Mouse (Mus musculus) ovary, postnatal 36 days (tissue): ENCODE results near the gene Serp2.
"Not testable (repeated sequence)": the region's sequence is repeated elsewhere in the genome, so short reads cannot be mapped to it uniquely, and the experiment has no call there.

Experiments
- DNase-seq: peaks from one replicate; pipeline ENCODE4 v3.0.0; 2022; ENCODE audit warnings: low spot score, mixed read lengths

Gene Serp2

DNA sequence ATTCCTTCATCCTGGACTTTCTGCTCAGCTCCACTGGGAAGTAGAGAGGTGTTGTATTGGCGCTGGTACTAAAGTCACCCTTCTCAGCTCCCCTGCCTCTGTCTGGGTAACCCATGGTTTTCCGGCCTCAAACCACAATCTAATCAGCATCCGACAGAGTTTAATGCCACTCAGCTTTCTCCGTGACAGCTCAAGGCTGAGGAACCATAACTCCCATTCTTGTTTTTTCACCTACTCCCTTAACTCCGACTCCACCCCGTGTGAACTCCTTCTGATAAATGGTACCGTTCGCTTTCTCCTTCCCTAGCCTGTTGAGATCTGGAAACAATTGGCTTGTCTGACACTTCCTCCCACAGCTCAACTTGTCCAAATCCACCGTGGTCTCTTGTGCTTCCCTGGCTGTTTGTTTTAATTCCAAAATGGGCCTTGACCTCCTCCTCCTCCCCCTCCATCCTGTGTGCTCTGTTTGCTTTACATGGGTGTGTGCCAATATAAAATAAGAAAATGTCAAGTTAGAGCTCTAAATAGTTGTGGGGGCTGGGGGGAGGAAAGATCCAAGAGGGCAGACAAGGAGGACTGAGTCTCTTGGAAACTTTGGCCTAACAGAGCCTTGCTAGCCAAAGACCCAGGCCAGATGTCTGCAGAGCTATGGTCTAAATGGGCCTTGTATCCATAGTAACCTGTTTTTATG, 12.7 kb upstream of the Serp2 start:
- no peak for DNase-seq

DNA sequence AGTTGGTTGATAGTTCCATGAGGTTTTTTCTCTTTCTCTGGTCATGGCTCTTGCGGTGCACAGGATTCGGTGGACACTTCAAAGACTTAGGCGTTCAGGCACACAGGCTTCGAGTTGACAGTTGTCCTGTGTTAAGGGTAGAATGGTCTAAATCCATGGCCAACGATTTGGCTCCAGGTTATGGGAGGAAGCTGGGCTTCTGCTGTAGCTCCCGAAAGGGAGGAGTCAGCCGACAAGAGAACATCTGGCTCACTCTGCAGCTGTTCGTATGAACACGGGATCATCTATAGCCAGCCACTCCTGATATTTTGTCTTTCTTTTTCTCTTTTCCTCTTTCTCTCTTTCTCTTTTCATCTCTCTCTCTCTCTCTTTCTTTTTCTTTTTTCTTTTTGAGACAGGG, 11.9 kb upstream of the Serp2 start:
- DNase-seq: no peak

- DNase-seq: no peak
These were observed 10.6 kb upstream of the Serp2 start for GRCm38 (mm10) chr14:76567280-76567679.

DNA sequence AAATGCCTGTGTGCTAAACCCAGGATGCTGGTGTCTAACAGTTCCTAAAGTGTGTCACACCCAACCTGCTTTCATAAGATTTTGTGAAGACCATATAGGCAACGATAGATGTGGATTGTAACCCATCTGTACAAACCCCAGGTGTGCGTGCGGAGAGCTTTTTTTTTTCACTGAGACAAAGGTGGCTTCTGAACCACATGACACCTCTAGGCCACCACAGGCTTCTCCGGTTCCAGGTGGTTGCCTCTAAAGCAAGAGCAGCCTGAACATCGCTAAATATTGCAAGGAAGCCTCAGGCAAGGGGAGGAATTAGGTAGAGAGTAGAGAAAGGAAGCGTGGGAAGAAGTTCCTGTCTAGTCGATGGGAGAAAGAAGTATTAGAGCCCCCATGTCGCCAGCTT, 10.0 kb upstream of the Serp2 start:
- DNase-seq: no peak

DNA sequence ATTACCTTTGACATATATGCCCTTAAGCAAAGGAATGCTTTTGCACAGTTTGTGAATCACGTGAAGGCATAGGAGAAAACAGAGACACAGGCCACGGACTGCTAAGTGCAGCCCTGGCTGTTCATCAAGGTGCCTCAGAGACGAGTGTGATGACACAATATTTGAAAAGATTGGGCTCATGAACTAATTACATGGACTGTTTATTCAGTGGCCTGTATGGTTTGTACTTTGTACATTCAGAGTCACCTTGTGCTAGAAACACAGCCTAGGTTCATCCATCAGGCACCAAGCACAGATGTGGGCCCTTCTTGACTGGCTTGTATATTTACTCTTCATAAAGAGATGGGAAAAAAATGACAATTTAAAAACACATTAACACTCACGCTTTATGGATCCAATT, 9.5 kb upstream of the Serp2 start:
- no peak for DNase-seq

DNA sequence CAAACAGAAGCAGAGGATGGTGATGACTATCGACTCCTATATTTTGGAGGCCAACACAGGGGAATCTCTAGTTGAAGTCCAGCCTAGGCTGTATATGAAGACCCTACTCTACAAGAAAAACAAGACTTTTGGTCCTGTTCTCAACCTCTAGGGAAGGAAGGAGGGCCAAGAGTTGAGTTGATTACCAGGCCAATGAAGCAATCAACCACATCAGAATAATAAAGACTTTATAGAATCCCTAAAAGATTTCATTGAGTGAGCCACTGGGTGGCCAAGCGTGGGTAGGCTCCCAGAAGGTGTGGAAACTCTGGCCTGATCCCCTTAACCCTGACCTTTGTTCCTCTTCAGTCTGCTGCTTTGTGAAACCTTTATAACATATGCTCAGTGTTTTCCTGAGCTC, 2.5 kb upstream of the Serp2 start:
- DNase-seq: no peak

DNA sequence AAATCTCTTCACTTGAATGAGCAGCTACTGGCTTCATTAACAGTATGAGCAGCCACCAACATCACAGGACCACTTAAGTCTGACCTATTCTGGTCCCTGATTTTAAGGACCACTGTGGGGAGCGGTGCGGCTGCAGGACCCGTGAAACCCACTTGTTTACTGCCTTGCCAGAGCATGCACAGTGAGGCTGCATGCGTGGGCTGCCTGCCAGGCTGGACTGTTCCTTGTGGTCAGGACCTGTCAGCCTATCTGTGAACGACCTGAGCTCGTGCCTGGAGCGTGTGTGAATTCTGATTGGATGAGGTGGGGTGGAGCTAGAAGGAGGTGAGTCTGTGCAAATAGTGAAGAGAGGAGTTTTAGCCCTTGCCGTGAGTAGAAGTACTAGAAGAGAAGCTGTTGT, 1.5 kb upstream of the Serp2 start:
- not testable (repeated sequence) for DNase-seq

DNA sequence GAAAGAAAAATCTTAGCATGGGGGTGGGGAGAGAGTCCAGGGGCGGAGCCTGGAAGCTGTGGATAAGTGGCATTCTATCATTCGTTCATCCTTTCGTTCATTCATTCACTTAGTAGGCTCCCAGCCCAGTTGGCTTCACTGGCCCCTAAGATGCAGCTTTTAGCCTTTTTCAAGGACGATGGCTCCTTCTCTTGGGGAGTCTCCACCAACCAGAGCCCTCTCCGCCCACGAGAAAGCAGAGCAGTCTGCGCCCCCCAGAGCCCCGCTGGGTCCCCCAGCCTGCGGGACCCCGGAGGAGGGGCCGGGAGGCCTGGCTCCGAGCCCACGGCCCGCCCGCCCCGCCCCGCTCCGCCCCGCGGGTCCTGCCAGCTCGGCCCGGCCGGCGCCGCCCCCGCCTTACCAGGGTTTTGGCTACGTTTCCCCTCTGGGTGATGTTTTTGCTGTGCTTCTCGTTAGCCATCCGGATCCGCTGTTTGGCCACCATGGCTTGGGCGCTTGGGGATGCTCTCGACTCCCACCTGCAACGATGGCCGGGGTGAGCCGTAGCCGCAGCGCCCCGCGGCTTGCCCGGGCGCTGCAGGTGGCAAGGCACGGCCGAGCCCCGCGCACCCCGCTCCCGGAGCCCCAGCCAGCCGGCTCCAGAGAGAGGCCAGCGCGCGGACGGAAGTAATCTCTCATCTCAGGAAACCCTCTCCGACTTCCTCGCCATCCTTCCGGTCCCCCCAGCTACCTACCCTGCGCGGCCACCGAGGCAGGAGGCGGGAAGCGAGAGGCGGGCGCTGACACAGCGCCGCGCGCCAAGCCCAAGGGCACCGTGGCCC, 448 bp downstream of the Serp2 start:
- DNase-seq: peak; percentile 81

GRCm38 (mm10) chr14:76555263-76556030, 1.2 kb downstream of the Serp2 start:
- no peak for DNase-seq

DNA sequence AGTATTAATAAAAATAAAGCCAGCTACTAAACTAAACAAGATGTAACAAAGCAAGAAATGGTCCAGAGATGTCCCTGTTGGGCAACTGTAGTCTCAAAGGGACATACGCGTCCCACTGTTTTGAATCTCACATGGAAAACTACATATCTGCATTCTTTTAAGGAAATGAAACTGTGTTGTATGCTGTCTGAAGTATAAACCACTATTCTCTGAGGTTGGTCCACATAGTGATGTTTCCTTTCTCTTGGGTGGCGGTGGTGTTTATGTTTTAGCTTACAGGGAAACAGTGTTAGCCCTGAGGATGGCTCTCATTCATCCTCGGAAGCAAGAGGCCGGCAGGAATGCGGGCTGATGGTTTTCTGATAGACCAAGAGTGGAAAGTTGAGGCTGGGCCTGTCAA, 12.6 kb downstream of the Serp2 start:
- no peak for DNase-seq

- DNase-seq: no peak
These were observed 15.3 kb downstream of the Serp2 start for GRCm38 (mm10) chr14:76541341-76541740.

DNA sequence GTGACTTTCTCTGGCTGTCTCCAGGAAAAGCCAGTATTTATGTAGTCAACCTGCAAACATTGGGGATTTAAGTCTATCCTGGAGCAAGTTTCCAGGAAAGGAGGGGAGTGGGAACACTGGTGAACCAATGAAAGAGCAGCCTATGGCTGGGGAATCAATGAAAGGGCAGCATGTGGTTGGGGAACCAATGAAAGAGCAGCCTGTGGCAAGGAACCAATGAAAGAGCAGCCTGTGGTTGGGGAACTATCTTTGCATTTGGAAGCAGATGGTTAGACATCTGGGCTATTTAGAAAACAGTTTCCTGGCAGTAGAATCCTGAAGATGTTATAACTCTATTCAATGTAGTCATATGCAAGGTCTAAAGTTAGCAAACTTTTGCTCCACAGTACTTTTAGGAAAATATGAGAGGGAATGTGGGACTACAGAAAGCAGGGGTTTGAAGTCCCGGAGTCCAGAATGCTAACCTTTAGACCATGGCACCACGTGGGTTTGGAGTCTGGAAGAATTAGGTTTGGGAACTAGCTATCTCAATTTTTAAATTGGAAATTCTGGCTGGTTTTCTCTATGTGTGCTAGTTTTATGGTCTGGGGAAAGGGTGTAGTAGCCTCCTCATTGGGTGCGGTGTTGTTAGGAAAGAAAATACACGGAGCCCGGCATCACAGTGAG, 16.6 kb downstream of the Serp2 start:
- DNase-seq: no peak

- DNase-seq: peak; percentile 40
These were observed 19.8 kb downstream of the Serp2 start for GRCm38 (mm10) chr14:76536921-76537320.

- no peak for DNase-seq
These were observed 21.6 kb downstream of the Serp2 start for GRCm38 (mm10) chr14:76535096-76535495.

GRCm38 (mm10) chr14:76533170-76533815, 23.4 kb downstream of the Serp2 start:
- no peak for DNase-seq

- peak; percentile 57 for DNase-seq
These were observed 24.2 kb downstream of the Serp2 start for GRCm38 (mm10) chr14:76532257-76533169.

DNA sequence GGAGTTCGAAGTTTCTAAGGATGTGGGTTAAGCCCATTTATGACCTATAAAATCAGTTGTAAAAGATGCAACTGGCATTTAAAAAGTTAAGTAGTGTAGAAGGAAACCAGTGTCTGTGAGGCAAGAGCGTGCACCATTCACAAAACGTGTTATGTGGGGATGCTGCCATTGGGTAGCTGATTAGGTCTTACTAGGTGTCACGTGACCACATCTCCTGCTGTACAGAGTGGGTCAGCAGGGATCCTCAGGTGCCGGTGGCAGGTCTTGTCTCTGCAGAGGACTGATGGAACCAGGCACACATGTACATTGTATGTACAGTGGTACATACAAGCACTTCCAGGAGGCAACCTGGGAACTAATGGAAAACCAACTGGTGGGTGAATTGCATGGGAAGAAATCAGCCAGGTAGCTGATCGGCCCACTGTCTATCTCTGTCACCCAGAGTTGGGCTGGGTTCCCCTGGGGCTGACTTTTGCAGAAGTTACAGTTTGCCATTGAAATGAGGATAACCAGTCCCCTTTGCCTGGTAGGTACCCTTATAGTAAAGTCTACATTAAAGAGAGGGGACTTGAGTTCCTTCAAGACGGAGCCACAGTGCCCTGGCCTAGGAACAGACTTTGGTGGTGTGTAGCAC, 25.5 kb downstream of the Serp2 start:
- DNase-seq: no peak

DNA sequence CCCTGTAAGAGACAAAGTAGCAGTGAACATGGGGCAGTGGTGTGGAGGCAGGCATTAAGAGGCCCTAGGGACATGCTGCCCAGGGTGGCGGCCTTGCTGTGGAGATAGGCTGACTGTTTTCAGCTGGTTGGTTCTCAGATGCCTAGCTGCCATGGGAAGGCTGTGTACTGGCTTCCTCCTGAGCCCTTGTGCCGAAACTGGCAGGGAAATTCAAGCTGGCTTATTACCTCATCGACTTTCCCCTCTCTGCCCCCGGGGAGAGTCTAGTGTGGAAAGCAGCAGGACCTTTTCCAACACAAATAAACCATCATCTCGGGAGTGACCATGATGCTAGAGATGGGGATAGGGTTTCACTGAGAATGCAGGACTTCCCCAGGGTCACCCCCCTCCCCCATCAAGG, 28.0 kb downstream of the Serp2 start:
- DNase-seq: peak; percentile 37

- no peak for DNase-seq
These were observed 28.9 kb downstream of the Serp2 start for GRCm38 (mm10) chr14:76527758-76528313.
